Mouse (Mus musculus): ENCODE results near the gene Lbhd1. TPM values are rescaled to one million over a fixed set of nuclear protein-coding genes. Genes with fewer than 3 reads are reported as not detected.
"Not testable (repeated sequence)": the region's sequence is repeated elsewhere in the genome, so short reads cannot be mapped to it uniquely, and the experiment has no call there.

Lbhd1 gene
- 69.8 and 70.8 TPM in 2 replicates for polyA plus RNA-seq (2015; fragmentation: Nextera tagmentation; extraction: Ambion mirVana)

DNA sequence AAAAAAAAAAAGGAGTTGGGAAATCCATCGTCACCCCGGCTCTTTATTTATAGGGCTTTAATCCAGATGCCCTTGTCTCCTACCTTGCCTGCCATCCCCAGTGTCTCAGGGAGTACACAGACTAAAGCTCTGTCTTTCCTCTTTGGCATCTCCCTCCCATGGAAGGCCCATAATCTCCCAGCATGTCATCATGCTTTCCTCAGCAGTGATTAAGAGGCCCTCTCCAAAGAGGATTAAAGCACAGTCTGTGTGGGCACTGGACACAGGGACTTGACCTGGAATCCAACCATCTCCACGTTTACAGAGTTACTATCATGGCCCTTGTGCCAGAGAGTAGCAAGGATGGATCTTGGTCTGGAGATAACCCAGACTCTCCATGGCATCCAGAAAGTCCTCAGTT lies at the start of gene Lbhd1, which contains the start of gene Gm49403:
Gene Lbhd1 (plus strand): TSS at position 117 of the 400 bp plus-strand sequence.
Gene Gm49403 (plus strand): TSS at position 315 of the 400 bp plus-strand sequence.
- Histone ChIP-seq H3K4me3 (replicated peaks; ENCODE audit: low read depth, low read length) (no peak within 1 kb of the TSS), H3K4me1 (replicated peaks; ENCODE audit: insufficient read depth, low read length) (0 out of 2 replicates have a peak, but pooled peaks cover 5% of the 10 kb centered on the region), H3K4me2 (ENCODE audit: low read length) (no peak within 1 kb of the TSS), H3K9me3 (replicated peaks; ENCODE audit: low read length) (no peaks in the 10 kb centered on the region), H3K9ac (ENCODE audit: low read depth, low read length) (no peak within 1 kb of the TSS), H3K36me3 (ENCODE audit: insufficient read depth, low read length) (no peaks in the 10 kb centered on the region), H3K27ac (no peak within 1 kb of the TSS), H3K27me3 (ENCODE audit: insufficient read depth, low read length) (no peaks in the 10 kb centered on the region)
- DNase-seq (ENCODE audit: low spot score) (no peak), ATAC-seq (replicated peaks; ENCODE audit: low FRiP score, low read depth) (no peak)
- WGBS: 78% methylated on average over 3 of the region's 3 CpGs
- no peak for TF ChIP-seq CTCF (IDR thresholded peaks at IDR 0.05; ENCODE audit: low read depth)

DNA sequence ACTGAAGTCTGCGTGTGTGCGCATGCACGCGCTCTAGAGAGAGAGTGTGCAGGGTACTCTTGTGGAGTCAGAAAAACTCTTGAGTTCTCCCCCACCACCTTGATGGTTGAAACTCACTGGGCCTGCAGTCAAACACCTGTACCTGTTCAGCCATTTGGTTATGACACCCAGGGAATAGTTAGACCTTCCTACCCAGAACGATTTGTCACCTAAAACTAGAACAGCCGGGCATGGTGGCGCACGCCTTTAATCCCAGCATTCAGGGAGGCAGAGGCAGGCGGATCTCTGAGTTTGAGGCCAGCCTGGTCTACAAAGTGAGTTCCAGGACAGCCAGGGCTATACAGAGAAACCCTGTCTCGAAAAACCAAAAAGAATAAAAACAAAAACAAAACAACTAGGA lies 47.2 kb upstream of the Lbhd1 start:
- H3K4me1 ChIP-seq (replicated peaks; ENCODE audit: insufficient read depth, low read length): peaks cover 22% of the 10 kb centered on the region
- not testable (repeated sequence) for H3K27me3 ChIP-seq (ENCODE audit: insufficient read depth, low read length); H3K4me3 ChIP-seq (replicated peaks; ENCODE audit: low read depth, low read length); H3K9ac ChIP-seq (ENCODE audit: low read depth, low read length); H3K27ac ChIP-seq; ATAC-seq (replicated peaks; ENCODE audit: low FRiP score, low read depth); H3K9me3 ChIP-seq (replicated peaks; ENCODE audit: low read length); H3K4me2 ChIP-seq (ENCODE audit: low read length); DNase-seq (ENCODE audit: low spot score)
- WGBS: 96% methylated on average over 10 of the region's 10 CpGs
- H3K36me3 ChIP-seq (ENCODE audit: insufficient read depth, low read length): peaks cover 32% of the 10 kb centered on the region

DNA sequence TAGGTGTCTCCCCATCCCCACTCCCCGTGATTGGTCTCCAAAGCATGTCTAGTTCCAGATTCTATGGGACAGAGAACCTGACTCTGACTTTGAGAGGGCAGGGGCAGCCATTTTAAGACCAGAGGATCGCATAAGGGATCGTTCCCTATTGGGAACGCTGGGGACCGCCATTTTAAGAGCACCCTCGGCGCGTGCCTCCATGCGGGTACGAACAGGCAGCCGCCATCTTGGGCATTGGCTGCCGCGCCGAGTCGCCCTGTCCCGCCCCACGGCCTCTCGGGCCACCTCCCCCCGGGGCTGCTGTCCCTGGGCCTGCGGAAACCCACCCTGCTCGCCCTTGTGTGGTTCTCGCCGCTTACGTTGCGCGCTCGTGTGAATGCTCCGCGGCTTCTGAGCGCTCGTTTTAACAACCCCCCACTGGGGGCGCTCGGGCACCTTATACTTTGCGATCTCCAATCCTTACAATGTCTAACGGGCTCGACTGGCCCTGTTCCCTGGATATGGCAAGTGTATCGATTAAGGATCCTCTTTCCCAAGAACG lies 46.2 kb upstream of the Lbhd1 start, which contains the start of gene Bscl2:
Gene Bscl2 (plus strand): TSS at position 217 of the 541 bp plus-strand sequence.
- H3K27me3 ChIP-seq (ENCODE audit: insufficient read depth, low read length): no peaks in the 10 kb centered on the region
- DNase-seq (ENCODE audit: low spot score) (peak; percentile 91), ATAC-seq (replicated peaks; ENCODE audit: low FRiP score, low read depth) (peak; percentile 79)
- peak within 1 kb of the TSS; percentile 96 for H3K4me2 ChIP-seq (ENCODE audit: low read length)
- peak within 1 kb of the TSS; percentile 98 for H3K27ac ChIP-seq
- peak within 1 kb of the TSS; percentile 60 for H3K4me3 ChIP-seq (replicated peaks; ENCODE audit: low read depth, low read length)
- H3K9me3 ChIP-seq (replicated peaks; ENCODE audit: low read length): no peaks in the 10 kb centered on the region
- under 1% methylated on average over 37 of the region's 38 CpGs for WGBS
- H3K36me3 ChIP-seq (ENCODE audit: insufficient read depth, low read length): peaks cover 23% of the 10 kb centered on the region
- peak; percentile 66 for TF ChIP-seq CTCF (IDR thresholded peaks at IDR 0.05; ENCODE audit: low read depth)
- H3K4me1 ChIP-seq (replicated peaks; ENCODE audit: insufficient read depth, low read length): peaks cover 23% of the 10 kb centered on the region
- H3K9ac ChIP-seq (ENCODE audit: low read depth, low read length): peak within 1 kb of the TSS; percentile 84

DNA sequence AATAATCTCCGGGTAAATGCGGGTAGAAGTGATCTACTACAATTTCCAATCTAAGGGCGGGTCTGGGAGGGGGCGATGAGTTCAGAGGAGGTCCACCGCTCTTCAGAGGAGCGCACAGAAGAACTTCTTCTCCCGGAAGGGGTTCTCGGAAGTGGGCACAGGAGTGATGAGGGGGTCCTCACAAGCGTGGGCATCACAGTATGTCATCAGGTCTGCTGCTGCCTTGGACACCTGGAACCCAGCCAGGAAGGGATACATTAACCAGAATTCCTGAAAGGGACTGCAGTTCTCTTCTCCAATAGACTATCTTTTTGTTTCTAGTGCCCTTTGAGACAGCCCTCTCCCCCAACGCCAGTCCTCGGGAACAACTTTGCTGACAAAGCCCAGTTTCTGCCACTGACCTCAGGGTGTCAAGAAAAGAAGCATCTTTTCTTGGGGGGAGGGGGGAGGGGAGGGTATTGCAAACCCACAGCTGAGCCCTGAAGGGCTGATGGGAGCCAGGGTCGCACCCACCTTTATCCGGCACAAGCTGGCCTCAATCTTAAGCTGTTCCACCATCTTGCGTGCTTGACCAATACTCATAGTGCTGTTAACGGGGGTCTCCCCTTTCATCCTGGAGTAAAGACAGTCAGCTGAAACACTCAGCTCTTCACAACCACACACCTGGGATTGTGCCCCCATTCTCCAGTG lies 45.3 kb upstream of the Lbhd1 start:
- WGBS: 15% methylated on average over 15 of the region's 15 CpGs
- peak; percentile 64 for DNase-seq (ENCODE audit: low spot score)
- H3K4me3 ChIP-seq (replicated peaks; ENCODE audit: low read depth, low read length): peak overlapping the region; percentile 60
- ATAC-seq (replicated peaks; ENCODE audit: low FRiP score, low read depth): peak; percentile 11; the same call in 1 of the 2 replicates
- peak overlapping the region; percentile 96 for H3K4me2 ChIP-seq (ENCODE audit: low read length)
- peak overlapping the region; percentile 98 for H3K27ac ChIP-seq
- peaks cover 14% of the 10 kb centered on the region for H3K36me3 ChIP-seq (ENCODE audit: insufficient read depth, low read length)
- peak overlapping the region; percentile 84 for H3K9ac ChIP-seq (ENCODE audit: low read depth, low read length)
- no peak for TF ChIP-seq CTCF (IDR thresholded peaks at IDR 0.05; ENCODE audit: low read depth)
- H3K4me1 ChIP-seq (replicated peaks; ENCODE audit: insufficient read depth, low read length): peaks cover 23% of the 10 kb centered on the region
- no peaks in the 10 kb centered on the region for H3K9me3 ChIP-seq (replicated peaks; ENCODE audit: low read length)
- no peaks in the 10 kb centered on the region for H3K27me3 ChIP-seq (ENCODE audit: insufficient read depth, low read length)

DNA sequence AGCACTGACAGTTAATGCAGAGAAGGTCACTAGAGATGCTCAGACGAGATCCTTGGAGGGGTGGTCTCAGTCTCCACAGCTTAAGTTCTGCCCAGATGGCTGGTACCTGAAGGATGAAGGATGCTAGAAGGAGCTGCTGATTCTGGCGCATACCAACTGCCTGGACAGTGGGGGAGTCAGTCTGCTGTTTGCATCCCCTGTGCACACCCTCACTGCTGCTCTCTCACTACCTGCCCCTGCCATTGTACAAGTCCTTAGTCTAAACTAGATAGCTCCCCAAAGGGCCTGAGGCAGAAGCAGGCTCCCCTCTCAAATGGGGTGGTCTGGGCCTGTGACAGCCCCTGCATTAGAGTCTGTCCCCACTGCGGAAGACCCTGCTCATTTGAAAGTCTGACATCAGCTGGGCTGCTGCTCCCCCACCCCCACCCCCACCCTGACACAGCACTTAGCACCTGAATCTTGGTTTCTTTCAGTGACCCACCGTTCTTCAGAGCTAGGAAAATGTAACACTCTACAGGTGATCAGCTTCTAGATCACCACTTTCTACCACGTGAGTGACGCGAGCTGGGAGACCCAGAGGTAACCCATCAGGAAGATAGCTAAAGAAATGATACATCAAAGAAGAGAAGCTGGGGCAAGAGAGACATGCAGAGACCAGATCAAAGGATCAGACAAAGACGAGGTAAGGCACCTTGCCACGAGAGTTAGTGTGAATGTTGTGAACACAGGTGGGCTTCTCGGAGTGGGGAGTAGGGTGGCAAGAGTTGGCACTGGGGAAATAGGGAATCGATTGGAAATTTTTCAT lies 44.2 kb upstream of the Lbhd1 start, which contains the start of gene Gng3:
Gene Gng3 (minus strand): TSS at position 92 of the 805 bp plus-strand sequence.
- Histone ChIP-seq H3K9ac (ENCODE audit: low read depth, low read length) (peak within 1 kb of the TSS; percentile 84), H3K4me3 (replicated peaks; ENCODE audit: low read depth, low read length) (peak within 1 kb of the TSS; percentile 60), H3K4me2 (ENCODE audit: low read length) (peak within 1 kb of the TSS; percentile 96), H3K27me3 (ENCODE audit: insufficient read depth, low read length) (no peaks in the 10 kb centered on the region), H3K4me1 (replicated peaks; ENCODE audit: insufficient read depth, low read length) (peaks cover 23% of the 10 kb centered on the region), H3K27ac (peak within 1 kb of the TSS; percentile 98), H3K9me3 (replicated peaks; ENCODE audit: low read length) (no peaks in the 10 kb centered on the region), H3K36me3 (ENCODE audit: insufficient read depth, low read length) (peaks cover 7% of the 10 kb centered on the region)
- DNase-seq (ENCODE audit: low spot score) (no peak), ATAC-seq (replicated peaks; ENCODE audit: low FRiP score, low read depth) (no peak)
- 60% methylated on average over 11 of the region's 11 CpGs for WGBS
- TF ChIP-seq CTCF (IDR thresholded peaks at IDR 0.05; ENCODE audit: low read depth): no peak

All from kidney, postnatal 0 days (tissue).